Mouse (Mus musculus): ENCODE data around the gene Degs2. TPM values are rescaled to one million over a fixed set of nuclear protein-coding genes. Genes with fewer than 3 reads are reported as not detected.
"Not testable (repeated sequence)": the region's sequence is repeated elsewhere in the genome, so short reads cannot be mapped to it uniquely, and the experiment has no call there.

The Degs2 gene
- total and polyA plus RNA-seq, 2 experiments from 2014 or later, result 1.1 to 2.1 TPM

DNA sequence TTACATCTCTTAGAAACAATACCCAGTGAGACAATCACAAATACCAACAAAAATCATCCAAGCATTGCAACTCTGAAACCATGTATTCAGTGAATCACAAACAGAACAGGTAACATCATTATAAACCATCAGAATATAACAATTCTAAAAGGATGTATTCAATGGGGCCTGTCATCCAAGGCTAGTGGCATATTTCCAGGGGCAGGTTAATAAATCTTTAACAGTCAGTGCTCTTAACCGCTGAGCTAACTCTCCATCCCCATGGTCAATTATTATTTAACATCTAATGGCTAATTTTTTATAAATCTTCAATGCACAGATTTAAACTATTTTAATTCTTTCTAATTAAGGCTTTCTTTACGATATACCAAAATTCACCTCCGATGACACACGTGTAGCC, 20.3 kb upstream of the Degs2 start:
- no peaks in the 10 kb centered on the region for H3K9me3 ChIP-seq (ENCODE audit: low read length)
- H3K4me1 ChIP-seq (ENCODE audit: insufficient read depth, low read length), result no peaks in the 10 kb centered on the region
- H3K27ac ChIP-seq (ENCODE audit: low read depth, low read length), result no peak overlapping the region
- H3K4me3 ChIP-seq (ENCODE audit: low read depth, low read length), result no peak overlapping the region
- H3K36me3 ChIP-seq (ENCODE audit: insufficient read depth, low read length), result no peaks in the 10 kb centered on the region
- DNase-seq (ENCODE audit: low spot score), result no peak
- H3K9ac ChIP-seq (replicated peaks; ENCODE audit: low read length, poor library complexity, severe bottlenecking), result no peak overlapping the region
- no peaks in the 10 kb centered on the region for H3K27me3 ChIP-seq (ENCODE audit: insufficient read depth, low read length)
- H3K4me2 ChIP-seq (ENCODE audit: low read depth, low read length, poor library complexity, severe bottlenecking), result no peak overlapping the region
- 95% methylated on average over 4 of the region's 4 CpGs for WGBS
- no peak for TF ChIP-seq CTCF (IDR thresholded peaks at IDR 0.05)
- no peak for ATAC-seq (ENCODE audit: low FRiP score)

DNA sequence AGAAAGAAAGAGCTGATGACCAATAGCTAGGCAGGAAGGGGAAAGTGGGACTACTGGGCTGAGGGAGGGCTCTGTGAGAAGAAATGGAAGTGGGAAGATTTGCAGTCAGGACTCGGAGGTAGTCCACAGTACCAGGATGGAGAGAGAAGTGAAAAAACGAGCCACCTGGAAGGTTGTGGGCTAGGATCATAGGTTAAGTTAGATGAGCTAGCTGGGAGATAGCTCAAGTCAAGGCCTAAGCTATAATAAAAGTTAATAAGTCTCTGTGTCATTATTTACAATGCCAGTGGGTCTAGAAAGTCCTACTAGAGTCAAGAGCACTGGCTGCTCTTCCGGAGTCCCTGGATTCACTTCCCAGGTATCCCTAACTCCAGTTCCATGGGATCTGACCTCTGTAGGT, 16.4 kb upstream of the Degs2 start:
- Histone ChIP-seq H3K27me3 (ENCODE audit: insufficient read depth, low read length) (no peaks in the 10 kb centered on the region), H3K4me1 (ENCODE audit: insufficient read depth, low read length) (no peaks in the 10 kb centered on the region), H3K9ac (replicated peaks; ENCODE audit: low read length, poor library complexity, severe bottlenecking) (no peak overlapping the region), H3K27ac (ENCODE audit: low read depth, low read length) (no peak overlapping the region), H3K9me3 (ENCODE audit: low read length) (no peaks in the 10 kb centered on the region), H3K4me2 (ENCODE audit: low read depth, low read length, poor library complexity, severe bottlenecking) (no peak overlapping the region), H3K36me3 (ENCODE audit: insufficient read depth, low read length) (no peaks in the 10 kb centered on the region), H3K4me3 (ENCODE audit: low read depth, low read length) (no peak overlapping the region)
- no peak for ATAC-seq (ENCODE audit: low FRiP score)
- WGBS, result 91% methylated on average over 3 of the region's 3 CpGs
- no peak for DNase-seq (ENCODE audit: low spot score)
- TF ChIP-seq CTCF (IDR thresholded peaks at IDR 0.05), result no peak

GRCm38 (mm10) chr12:108715854-108716253, 13.7 kb upstream of the Degs2 start:
- H3K27me3 ChIP-seq (ENCODE audit: insufficient read depth, low read length), result no peaks in the 10 kb centered on the region
- H3K27ac ChIP-seq (ENCODE audit: low read depth, low read length), result no peak overlapping the region
- H3K36me3 ChIP-seq (ENCODE audit: insufficient read depth, low read length), result no peaks in the 10 kb centered on the region
- 87% methylated on average over 5 of the region's 5 CpGs for WGBS
- no peaks in the 10 kb centered on the region for H3K4me1 ChIP-seq (ENCODE audit: insufficient read depth, low read length)
- no peak overlapping the region for H3K4me3 ChIP-seq (ENCODE audit: low read depth, low read length)
- no peak overlapping the region for H3K4me2 ChIP-seq (ENCODE audit: low read depth, low read length, poor library complexity, severe bottlenecking)
- DNase-seq (ENCODE audit: low spot score) (no peak), ATAC-seq (ENCODE audit: low FRiP score) (no peak)
- no peak overlapping the region for H3K9ac ChIP-seq (replicated peaks; ENCODE audit: low read length, poor library complexity, severe bottlenecking)
- no peak for TF ChIP-seq CTCF (IDR thresholded peaks at IDR 0.05)
- no peaks in the 10 kb centered on the region for H3K9me3 ChIP-seq (ENCODE audit: low read length)

DNA sequence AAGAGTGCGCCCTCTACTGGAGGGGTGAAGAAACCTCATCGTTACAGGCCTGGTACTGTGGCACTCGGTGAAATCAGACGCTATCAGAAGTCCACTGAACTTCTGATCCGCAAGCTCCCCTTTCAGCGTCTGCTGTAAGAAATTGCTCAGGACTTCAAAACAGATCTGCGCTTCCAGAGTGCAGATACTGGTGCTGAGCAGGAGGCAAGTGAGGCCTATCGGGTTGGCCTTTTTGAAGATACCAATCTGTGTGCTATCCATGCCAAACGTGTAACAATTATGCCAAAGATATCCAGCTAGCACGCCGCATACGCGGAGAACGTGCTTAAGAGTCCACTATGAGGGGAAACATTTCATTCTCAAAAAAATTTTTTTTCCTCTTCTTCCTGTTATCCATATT, 11.9 kb upstream of the Degs2 start:
- not testable (repeated sequence) for H3K36me3 ChIP-seq (ENCODE audit: insufficient read depth, low read length); H3K27ac ChIP-seq (ENCODE audit: low read depth, low read length); H3K9ac ChIP-seq (replicated peaks; ENCODE audit: low read length, poor library complexity, severe bottlenecking); H3K4me1 ChIP-seq (ENCODE audit: insufficient read depth, low read length); H3K4me2 ChIP-seq (ENCODE audit: low read depth, low read length, poor library complexity, severe bottlenecking); H3K27me3 ChIP-seq (ENCODE audit: insufficient read depth, low read length); H3K4me3 ChIP-seq (ENCODE audit: low read depth, low read length); ATAC-seq (ENCODE audit: low FRiP score); DNase-seq (ENCODE audit: low spot score); H3K9me3 ChIP-seq (ENCODE audit: low read length)
- WGBS, result 94% methylated on average over 14 of the region's 14 CpGs

- no peak overlapping the region for H3K9ac ChIP-seq (replicated peaks; ENCODE audit: low read length, poor library complexity, severe bottlenecking)
- no peaks in the 10 kb centered on the region for H3K36me3 ChIP-seq (ENCODE audit: insufficient read depth, low read length)
- no peak overlapping the region for H3K27ac ChIP-seq (ENCODE audit: low read depth, low read length)
- H3K9me3 ChIP-seq (ENCODE audit: low read length), result no peaks in the 10 kb centered on the region
- no peaks in the 10 kb centered on the region for H3K4me1 ChIP-seq (ENCODE audit: insufficient read depth, low read length)
- WGBS, result 88% methylated on average over 4 of the region's 4 CpGs
- no peak overlapping the region for H3K4me2 ChIP-seq (ENCODE audit: low read depth, low read length, poor library complexity, severe bottlenecking)
- TF ChIP-seq CTCF (IDR thresholded peaks at IDR 0.05), result no peak
- DNase-seq (ENCODE audit: low spot score) (no peak), ATAC-seq (ENCODE audit: low FRiP score) (no peak)
- no peak overlapping the region for H3K4me3 ChIP-seq (ENCODE audit: low read depth, low read length)
- no peaks in the 10 kb centered on the region for H3K27me3 ChIP-seq (ENCODE audit: insufficient read depth, low read length)
These were observed 10.4 kb upstream of the Degs2 start for GRCm38 (mm10) chr12:108712481-108712880.

- Histone ChIP-seq H3K4me3 (ENCODE audit: low read depth, low read length) (no peak overlapping the region), H3K4me1 (ENCODE audit: insufficient read depth, low read length) (no peaks in the 10 kb centered on the region), H3K9ac (replicated peaks; ENCODE audit: low read length, poor library complexity, severe bottlenecking) (no peak overlapping the region), H3K27me3 (ENCODE audit: insufficient read depth, low read length) (no peaks in the 10 kb centered on the region), H3K9me3 (ENCODE audit: low read length) (no peaks in the 10 kb centered on the region), H3K36me3 (ENCODE audit: insufficient read depth, low read length) (no peaks in the 10 kb centered on the region), H3K27ac (ENCODE audit: low read depth, low read length) (no peak overlapping the region), H3K4me2 (ENCODE audit: low read depth, low read length, poor library complexity, severe bottlenecking) (no peak overlapping the region)
- no peak for TF ChIP-seq CTCF (IDR thresholded peaks at IDR 0.05)
- no peak for DNase-seq (ENCODE audit: low spot score)
- 90% methylated on average over 9 of the region's 9 CpGs for WGBS
- no peak for ATAC-seq (ENCODE audit: low FRiP score)
These were observed 8.9 kb upstream of the Degs2 start for GRCm38 (mm10) chr12:108710861-108711615.

All from midbrain, postnatal 0 days (tissue).